Mouse (Mus musculus): ENCODE measurements around the gene Cdk19.

The Cdk19 gene

GRCm38 (mm10) chr10:40443371-40443770, 104.0 kb downstream of the Cdk19 start:
- DNase-seq (ENCODE audit: low read depth): no peak

GRCm38 (mm10) chr10:40443806-40444357, 104.5 kb downstream of the Cdk19 start:
- no peak for DNase-seq (ENCODE audit: low read depth)

- DNase-seq (ENCODE audit: low read depth): no peak
Observed at GRCm38 (mm10) chr10:40444586-40444985, 105.2 kb downstream of the Cdk19 start.

GRCm38 (mm10) chr10:40446088-40446604, 106.8 kb downstream of the Cdk19 start:
- no peak for DNase-seq (ENCODE audit: low read depth)

- no peak for DNase-seq (ENCODE audit: low read depth)
Observed at GRCm38 (mm10) chr10:40446630-40447029, 107.3 kb downstream of the Cdk19 start.

GRCm38 (mm10) chr10:40447295-40447694, 107.9 kb downstream of the Cdk19 start:
- no peak for DNase-seq (ENCODE audit: low read depth)

GRCm38 (mm10) chr10:40447921-40448320, 108.6 kb downstream of the Cdk19 start:
- DNase-seq (ENCODE audit: low read depth): no peak

- no peak for DNase-seq (ENCODE audit: low read depth)
Observed at GRCm38 (mm10) chr10:40448444-40448843, 109.1 kb downstream of the Cdk19 start.

- DNase-seq (ENCODE audit: low read depth): no peak
Observed at GRCm38 (mm10) chr10:40449571-40449970, 110.2 kb downstream of the Cdk19 start.

GRCm38 (mm10) chr10:40450171-40450570, 110.8 kb downstream of the Cdk19 start:
- DNase-seq (ENCODE audit: low read depth): no peak

GRCm38 (mm10) chr10:40457116-40457515, 117.8 kb downstream of the Cdk19 start:
- no peak for DNase-seq (ENCODE audit: low read depth)

GRCm38 (mm10) chr10:40459141-40459540, 119.8 kb downstream of the Cdk19 start:
- DNase-seq (ENCODE audit: low read depth): no peak

- no peak for DNase-seq (ENCODE audit: low read depth)
Observed at GRCm38 (mm10) chr10:40461362-40461761, 122.0 kb downstream of the Cdk19 start.

GRCm38 (mm10) chr10:40462257-40462656, 122.9 kb downstream of the Cdk19 start:
- DNase-seq (ENCODE audit: low read depth): no peak

- DNase-seq (ENCODE audit: low read depth): no peak
Observed at GRCm38 (mm10) chr10:40467174-40467911, 128.0 kb downstream of the Cdk19 start.

GRCm38 (mm10) chr10:40467912-40468254, 128.5 kb downstream of the Cdk19 start:
- DNase-seq (ENCODE audit: low read depth): no peak

GRCm38 (mm10) chr10:40469145-40469544, 129.8 kb downstream of the Cdk19 start:
- DNase-seq (ENCODE audit: low read depth): no peak

- no peak for DNase-seq (ENCODE audit: low read depth)
Observed at GRCm38 (mm10) chr10:40476535-40477285, 137.3 kb downstream of the Cdk19 start.

- DNase-seq (ENCODE audit: low read depth): no peak
Observed at GRCm38 (mm10) chr10:40477426-40478075, 138.2 kb downstream of the Cdk19 start.

GRCm38 (mm10) chr10:40478626-40479025, 139.3 kb downstream of the Cdk19 start:
- no peak for DNase-seq (ENCODE audit: low read depth)

GRCm38 (mm10) chr10:40479216-40479615, 139.9 kb downstream of the Cdk19 start:
- DNase-seq (ENCODE audit: low read depth): no peak

GRCm38 (mm10) chr10:40479621-40480193, 140.3 kb downstream of the Cdk19 start:
- DNase-seq (ENCODE audit: low read depth): no peak

Data from c-Kit-positive CD71-positive TER-119-negative erythroid progenitor cells, embryonic 14.5 days (primary cell).